Mouse (Mus musculus) gastrocnemius, postnatal 10 days (tissue): Measurements from ENCODE around the gene Decr2. TPM values are rescaled to one million over a fixed set of nuclear protein-coding genes. Genes with fewer than 3 reads are reported as not detected.
"Not testable (repeated sequence)": the region's sequence is repeated elsewhere in the genome, so short reads cannot be mapped to it uniquely, and the experiment has no call there.

ENCODE experiments used
- DNase-seq: peaks from one replicate; pipeline ENCODE4 v3.0.0; 2021; ENCODE audit warnings: mixed read lengths
- total RNA-seq, 2 experiments: library from RNA; stranded (reverse); gene quantifications; 2 replicates each; pipeline ENCODE4 v1.2.3; 2021

The Decr2 gene
- total RNA-seq, 2 experiments from 2014 or later, result 5.6 to 6.1 TPM

GRCm38 (mm10) chr17:26057787-26058567 is 32.2 kb downstream of the Decr2 start:
- no peak for DNase-seq

- no peak for DNase-seq
These were observed 32.9 kb downstream of the Decr2 start for GRCm38 (mm10) chr17:26057278-26057677.

- no peak for DNase-seq
These were observed 35.0 kb downstream of the Decr2 start for GRCm38 (mm10) chr17:26055164-26055563.

- no peak for DNase-seq
These were observed 35.8 kb downstream of the Decr2 start for GRCm38 (mm10) chr17:26054133-26054845.

- DNase-seq, result no peak
These were observed 37.4 kb downstream of the Decr2 start for GRCm38 (mm10) chr17:26052706-26053105.

- no peak for DNase-seq
These were observed 38.1 kb downstream of the Decr2 start for GRCm38 (mm10) chr17:26052074-26052473.

- no peak for DNase-seq
These were observed 42.0 kb downstream of the Decr2 start for GRCm38 (mm10) chr17:26048118-26048517.

- no peak for DNase-seq
These were observed 43.7 kb downstream of the Decr2 start for GRCm38 (mm10) chr17:26046253-26046997.

GRCm38 (mm10) chr17:26045285-26045684 is 44.9 kb downstream of the Decr2 start:
- DNase-seq, result no peak

- peak; percentile 71 for DNase-seq
These were observed 46.9 kb downstream of the Decr2 start for GRCm38 (mm10) chr17:26043249-26043636.

- DNase-seq, result no peak
These were observed 47.4 kb downstream of the Decr2 start for GRCm38 (mm10) chr17:26042599-26043248.

- DNase-seq, result peak; percentile 58
These were observed 48.9 kb downstream of the Decr2 start for GRCm38 (mm10) chr17:26041111-26041802.

GRCm38 (mm10) chr17:26040711-26041110 is 49.4 kb downstream of the Decr2 start:
- not testable (repeated sequence) for DNase-seq

- no peak for DNase-seq
These were observed 58.1 kb downstream of the Decr2 start for GRCm38 (mm10) chr17:26032037-26032436.

GRCm38 (mm10) chr17:26031583-26031982 is 58.6 kb downstream of the Decr2 start:
- DNase-seq, result no peak

Other genes with a start within 250 kb of the Decr2 start
- gene Gm20683, start 248.6 kb downstream of the Decr2 start, total RNA-seq, result 1 to 10 TPM; 5.8 to 7.3 TPM
- gene Rhot2, start 245.5 kb downstream of the Decr2 start, total RNA-seq, result 10 to 100 TPM; 36.8 TPM
- gene Wdr90, start 228.8 kb downstream of the Decr2 start, total RNA-seq, result 1 to 10 TPM; 3.3 to 5.2 TPM
- gene Mcrip2, start 221.6 kb downstream of the Decr2 start, total RNA-seq, result 10 to 100 TPM; 57.9 to 61.8 TPM
- gene Mettl26, start 215.3 kb downstream of the Decr2 start, total RNA-seq, result 10 to 100 TPM; 20.7 to 23.1 TPM
- 1 to 10 TPM in 1 of 2 experiments, under 1 TPM in 1; 0.78 to 1.1 TPM for gene Wfikkn1, start 209.5 kb downstream of the Decr2 start, total RNA-seq
- gene Rab40c, start 170.6 kb downstream of the Decr2 start, total RNA-seq, result 10 to 100 TPM in 1 of 2 experiments, 1 to 10 TPM in 1; 9.3 to 12.6 TPM
- 10 to 100 TPM; 38.4 to 39.1 TPM for gene Pigq, start 145.4 kb downstream of the Decr2 start, total RNA-seq
- gene Nhlrc4, start 145.4 kb downstream of the Decr2 start, total RNA-seq, result not detected
- gene A930017K11Rik, start 137.8 kb downstream of the Decr2 start, total RNA-seq, result not detected
- 1 to 10 TPM; 6.7 to 8.6 TPM for gene Capn15, start 104.5 kb downstream of the Decr2 start, total RNA-seq
- gene Rab11fip3, start 20.8 kb downstream of the Decr2 start, total RNA-seq, result 10 to 100 TPM; 37.9 to 41.5 TPM
- 1 to 10 TPM; 4.9 to 6.4 TPM for gene Nme4, start 5.3 kb upstream of the Decr2 start, total RNA-seq
- gene Tmem8, start 23.0 kb upstream of the Decr2 start, total RNA-seq, result 1 to 10 TPM; 1.3 to 1.7 TPM
- gene Mrpl28, start 33.2 kb upstream of the Decr2 start, total RNA-seq, result 10 to 100 TPM; 48.4 to 52.3 TPM
- 10 to 100 TPM; 19.3 to 23.1 TPM for gene Axin1, start 48.4 kb upstream of the Decr2 start, total RNA-seq
- under 1 TPM in 1 of 2 experiments, not detected in 1; 0.16 TPM for gene Pdia2, start 108.8 kb upstream of the Decr2 start, total RNA-seq
- gene Rgs11, start 112.6 kb upstream of the Decr2 start, total RNA-seq, result 1 to 10 TPM in 1 of 2 experiments, under 1 TPM in 1; 0.94 to 1.9 TPM
- 1 to 10 TPM; 3.5 to 4.8 TPM for gene Arhgdig, start 117.4 kb upstream of the Decr2 start, total RNA-seq
- gene Fam234a, start 153.9 kb upstream of the Decr2 start, total RNA-seq, result 10 to 100 TPM; 45.8 to 59.0 TPM
- 10 to 100 TPM; 18.5 to 30.0 TPM for gene Luc7l, start 162.6 kb upstream of the Decr2 start, total RNA-seq